Mouse (Mus musculus) heart, embryonic 12.5 days (tissue): Measurements from ENCODE around the gene Ccdc81. TPM values are rescaled to one million over a fixed set of nuclear protein-coding genes. Genes with fewer than 3 reads are reported as not detected.

Experiments used
- ATAC-seq: fragments of 200-750 bp; cut with Nextera tagmentation; 2 replicates; pipeline ENCODE4 v1.8.0; 2017; ENCODE audit warnings: moderate TSS enrichment, moderate library complexity; ENCODE audit not compliant: insufficient number of reproducible peaks, low FRiP score
- H3K27ac ChIP-seq: fragments of 300-500 bp; sonication (generic); 2 replicates; pipeline ENCODE4 v1.5.1; 2016; ENCODE audit warnings: mild to moderate bottlenecking, moderate library complexity; ENCODE audit not compliant: poor library complexity, severe bottlenecking
- H3K27me3 ChIP-seq: fragments of 300-500 bp; sonication (generic); replicated peaks from 2 replicates; pipeline ENCODE4 v1.6.1; 2016; ENCODE audit warnings: mild to moderate bottlenecking, moderate library complexity
- H3K36me3 ChIP-seq: fragments of 300-500 bp; sonication (generic); 2 replicates; pipeline ENCODE4 v1.6.1; 2016; ENCODE audit warnings: mild to moderate bottlenecking, moderate library complexity
- H3K4me1 ChIP-seq: fragments of 300-500 bp; sonication (generic); replicated peaks from 2 replicates; pipeline ENCODE4 v1.6.1; 2016; ENCODE audit warnings: mild to moderate bottlenecking
- H3K4me2 ChIP-seq: fragments of 300-500 bp; sonication (generic); 2 replicates; pipeline ENCODE4 v1.6.1; 2016; ENCODE audit warnings: mild to moderate bottlenecking, moderate library complexity
- H3K4me3 ChIP-seq: fragments of 300-500 bp; sonication (generic); 2 replicates; pipeline ENCODE4 v1.5.1; 2016; ENCODE audit warnings: mild to moderate bottlenecking
- H3K9ac ChIP-seq: fragments of 300-500 bp; sonication (generic); 2 replicates; pipeline ENCODE4 v1.6.1; 2016; ENCODE audit warnings: mild to moderate bottlenecking, moderate library complexity
- H3K9me3 ChIP-seq: fragments of 300-500 bp; sonication (generic); replicated peaks from 2 replicates; pipeline ENCODE4 v1.6.1; 2016; ENCODE audit warnings: mild to moderate bottlenecking, moderate library complexity
- WGBS: fragments of 180-500 bp; shearing (Covaris S2); methylation state at CpG from one replicate; pipeline ENCODE4 v1.1.7; 2016; 5-methylcytosine and 5-hydroxymethylcytosine counted together
- polyA plus RNA-seq: library from polyadenylated mRNA; unstranded; fragments of >200 nt; fragmentation: Nextera tagmentation; extraction: Ambion mirVana; gene quantifications from 2 replicates; pipeline ENCODE4 v1.2.1, GENCODE M21; 2016

Gene Ccdc81
- polyA plus RNA-seq, 1 experiment from 2014 or later: 0.06 TPM

DNA sequence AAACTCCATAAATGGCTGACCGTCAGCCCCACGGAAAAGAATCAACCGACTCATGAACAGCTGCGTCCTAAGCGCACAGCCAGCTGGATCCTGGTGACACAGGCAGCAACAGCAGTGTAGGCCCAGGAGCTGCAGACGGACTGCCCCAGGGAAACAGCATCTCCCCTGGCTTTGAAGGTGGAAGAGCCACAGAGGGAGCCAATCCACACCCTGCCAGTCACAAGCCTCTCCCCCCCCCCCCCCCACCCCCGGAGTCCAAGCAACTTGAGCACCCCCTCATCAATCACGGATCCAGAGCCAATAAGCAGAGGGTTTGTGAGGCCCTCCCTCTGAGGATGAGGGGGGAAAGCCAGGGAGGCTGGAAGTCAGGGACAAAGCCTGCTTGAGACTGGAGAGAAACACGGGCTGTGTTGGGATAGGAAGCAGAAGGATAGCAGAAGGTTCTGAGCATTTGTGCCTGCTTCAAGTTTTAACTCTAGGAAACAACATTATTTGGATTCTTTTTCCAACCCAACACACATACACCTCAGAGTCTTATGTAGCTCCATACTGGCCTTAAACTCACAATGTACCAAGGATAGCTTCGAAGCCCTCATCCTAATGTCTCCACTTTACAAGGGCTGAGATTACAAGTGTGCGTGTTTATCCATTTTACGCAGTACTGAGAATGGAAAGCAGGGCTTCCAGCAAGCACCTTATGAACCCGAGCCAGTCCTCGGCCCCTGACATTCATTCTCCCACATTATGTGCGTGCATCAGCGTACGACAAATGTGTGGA lies 46.8 kb downstream of the Ccdc81 start:
- H3K4me2 ChIP-seq: peak overlapping the region; percentile 12; the same call in 1 of the 2 replicates
- no peaks in the 10 kb centered on the region for H3K36me3 ChIP-seq
- WGBS: 62% methylated on average over 17 of the region's 17 CpGs
- no peaks in the 10 kb centered on the region for H3K9me3 ChIP-seq
- no peak overlapping the region for H3K4me3 ChIP-seq
- H3K27me3 ChIP-seq: no peaks in the 10 kb centered on the region
- H3K9ac ChIP-seq: no peak overlapping the region
- no peaks in the 10 kb centered on the region for H3K4me1 ChIP-seq
- no peak overlapping the region for H3K27ac ChIP-seq
- ATAC-seq: no peak

DNA sequence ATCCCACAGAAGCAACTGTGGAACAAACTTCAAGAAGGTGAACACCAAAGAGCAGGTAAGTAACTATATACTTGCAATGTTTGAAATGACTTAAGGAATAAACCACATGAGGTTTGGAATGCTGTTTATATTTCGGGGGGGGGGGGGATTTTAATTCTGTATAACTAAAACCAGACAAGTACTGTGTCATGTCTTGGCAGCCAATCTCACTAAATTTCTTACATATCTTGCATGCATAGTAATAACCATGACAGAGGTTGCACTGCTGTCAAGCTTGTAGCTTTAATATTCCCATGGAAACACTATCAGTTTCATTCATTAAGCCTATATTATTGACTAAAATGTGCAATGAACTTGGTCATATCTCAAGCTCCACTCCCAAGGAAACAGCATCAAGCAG lies 48.2 kb downstream of the Ccdc81 start:
- Histone ChIP-seq H3K36me3 (no peaks in the 10 kb centered on the region), H3K27ac (no peak overlapping the region), H3K4me1 (no peaks in the 10 kb centered on the region), H3K4me3 (no peak overlapping the region), H3K4me2 (no peak overlapping the region), H3K9me3 (no peaks in the 10 kb centered on the region), H3K9ac (no peak overlapping the region), H3K27me3 (no peaks in the 10 kb centered on the region)
- 67% methylated on average over 1 of the region's 1 CpGs for WGBS
- no peak for ATAC-seq

DNA sequence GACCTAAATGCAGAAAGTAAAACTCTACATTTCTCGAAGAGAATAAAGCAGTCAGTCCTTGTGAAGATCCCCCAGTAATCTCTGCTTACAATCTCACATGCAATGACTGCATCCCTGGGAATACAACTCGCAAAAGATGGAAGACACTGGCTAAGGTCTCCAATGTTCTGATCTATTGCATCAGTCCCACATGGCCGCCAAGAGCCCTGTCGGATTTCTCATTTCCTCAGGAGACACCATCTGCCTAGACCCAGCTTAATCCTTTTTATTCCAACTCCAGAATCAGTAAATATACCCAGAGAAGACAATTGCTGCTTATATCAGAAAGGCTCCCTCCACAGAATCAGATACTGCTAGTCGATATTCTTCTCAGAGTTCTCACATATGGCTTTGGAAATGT lies 50.3 kb downstream of the Ccdc81 start:
- no peak overlapping the region for H3K4me2 ChIP-seq
- WGBS: 74% methylated on average over 5 of the region's 5 CpGs

DNA sequence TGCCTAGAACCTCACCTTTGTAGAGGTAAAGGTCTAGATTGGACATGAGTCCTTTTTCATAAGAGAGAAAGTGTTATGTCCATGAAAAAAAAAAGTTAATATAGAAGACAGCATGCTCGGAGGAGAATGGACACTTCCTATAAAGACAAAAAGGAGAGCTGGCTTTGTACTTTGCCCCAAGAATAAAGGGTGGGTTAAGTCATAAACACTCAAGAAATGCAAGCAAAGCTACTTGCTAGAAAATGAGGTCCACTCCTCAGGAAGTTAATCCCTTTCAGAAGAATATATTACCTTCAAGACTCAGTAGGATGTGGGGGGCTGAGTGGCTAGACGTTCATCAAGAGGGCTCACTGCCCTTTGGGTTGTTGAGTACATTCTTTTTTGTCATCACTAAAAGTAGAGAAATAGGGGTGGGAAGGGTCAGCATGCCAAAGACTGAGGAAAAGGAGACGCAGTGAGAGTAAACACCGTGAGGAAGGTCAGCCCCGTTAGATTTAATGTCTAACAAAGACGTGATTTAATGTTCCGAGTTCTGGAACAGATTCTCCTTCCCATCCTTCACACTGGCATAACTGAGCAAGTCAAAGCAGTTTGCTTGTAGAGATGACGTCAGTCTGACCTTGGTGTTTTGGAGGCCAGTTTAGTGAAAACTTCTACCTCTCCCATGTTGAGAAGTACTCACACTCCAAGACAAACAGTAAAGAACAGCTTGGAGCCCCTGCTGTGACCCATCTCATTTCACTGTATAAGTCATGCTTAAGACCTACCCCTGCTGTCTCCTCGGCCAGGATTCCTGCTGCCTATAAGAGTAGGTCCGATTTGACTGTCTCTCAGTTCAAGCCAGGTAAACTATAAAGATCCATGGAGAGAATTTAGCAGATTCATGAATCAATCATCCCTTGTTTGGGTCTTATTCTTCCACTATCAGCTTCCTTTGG lies 51.0 kb downstream of the Ccdc81 start:
- WGBS: 76% methylated on average over 10 of the region's 10 CpGs
- no peaks in the 10 kb centered on the region for H3K9me3 ChIP-seq
- H3K27me3 ChIP-seq: no peaks in the 10 kb centered on the region
- H3K9ac ChIP-seq: no peak overlapping the region
- ATAC-seq: no peak
- H3K4me2 ChIP-seq: no peak overlapping the region
- H3K27ac ChIP-seq: no peak overlapping the region
- no peaks in the 10 kb centered on the region for H3K4me1 ChIP-seq
- no peaks in the 10 kb centered on the region for H3K36me3 ChIP-seq
- no peak overlapping the region for H3K4me3 ChIP-seq

More for the DNA sequence above, 50.3 kb downstream of the Ccdc81 start:
- H3K9ac ChIP-seq: no peak overlapping the region
- H3K27me3 ChIP-seq: no peaks in the 10 kb centered on the region
- no peaks in the 10 kb centered on the region for H3K9me3 ChIP-seq
- no peak overlapping the region for H3K4me3 ChIP-seq
- H3K4me1 ChIP-seq: no peaks in the 10 kb centered on the region
- no peaks in the 10 kb centered on the region for H3K36me3 ChIP-seq
- no peak for ATAC-seq
- H3K27ac ChIP-seq: no peak overlapping the region

DNA sequence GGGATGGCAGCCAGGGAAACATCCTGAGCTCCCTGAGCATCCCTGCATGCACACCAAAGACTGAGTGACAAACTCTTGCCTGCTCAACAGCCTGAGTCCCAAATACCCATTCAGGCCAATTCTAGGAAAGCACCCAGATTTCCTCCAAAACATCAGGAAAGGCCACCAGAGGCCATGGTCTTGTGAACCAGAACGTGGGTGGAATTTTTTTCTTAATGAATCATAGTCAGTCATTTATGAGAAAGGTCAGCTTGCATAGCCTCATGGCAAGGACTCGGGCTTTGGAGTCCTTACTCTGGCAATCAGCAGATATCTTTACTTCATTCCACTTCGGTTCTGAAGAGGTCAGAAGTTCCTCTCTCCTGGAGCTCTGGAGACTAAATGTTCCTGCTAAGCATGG lies 52.9 kb downstream of the Ccdc81 start:
- ATAC-seq: no peak
- H3K27ac ChIP-seq: no peak overlapping the region
- no peak overlapping the region for H3K4me2 ChIP-seq
- no peaks in the 10 kb centered on the region for H3K4me1 ChIP-seq
- H3K9me3 ChIP-seq: no peaks in the 10 kb centered on the region
- H3K27me3 ChIP-seq: no peaks in the 10 kb centered on the region
- 60% methylated on average over 3 of the region's 3 CpGs for WGBS
- H3K36me3 ChIP-seq: no peaks in the 10 kb centered on the region
- no peak overlapping the region for H3K9ac ChIP-seq
- no peak overlapping the region for H3K4me3 ChIP-seq

DNA sequence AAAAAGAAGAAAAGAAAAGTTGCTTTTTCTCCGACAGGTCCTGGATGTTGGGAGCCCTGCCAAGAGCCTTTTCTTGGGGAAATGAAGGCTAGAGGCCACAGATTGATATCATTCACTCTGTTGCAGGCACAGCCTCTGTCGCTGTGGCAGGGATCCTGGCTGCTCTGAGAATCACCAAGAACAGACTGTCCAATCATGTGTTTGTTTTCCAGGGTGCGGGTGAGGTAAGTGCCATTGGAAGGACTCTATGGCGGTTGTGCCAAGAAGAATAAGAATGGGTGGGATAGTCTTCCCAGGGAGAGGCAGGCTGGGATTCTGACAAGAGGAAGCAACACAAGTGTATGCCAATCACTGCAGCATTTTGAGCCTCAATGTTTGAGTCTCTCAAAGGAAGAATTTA lies 57.8 kb downstream of the Ccdc81 start:
- Histone ChIP-seq H3K27me3 (no peaks in the 10 kb centered on the region), H3K27ac (no peak overlapping the region), H3K4me2 (no peak overlapping the region), H3K4me3 (no peak overlapping the region), H3K9me3 (no peaks in the 10 kb centered on the region), H3K36me3 (no peaks in the 10 kb centered on the region), H3K9ac (no peak overlapping the region), H3K4me1 (no peaks in the 10 kb centered on the region)
- 66% methylated on average over 4 of the region's 4 CpGs for WGBS
- no peak for ATAC-seq

DNA sequence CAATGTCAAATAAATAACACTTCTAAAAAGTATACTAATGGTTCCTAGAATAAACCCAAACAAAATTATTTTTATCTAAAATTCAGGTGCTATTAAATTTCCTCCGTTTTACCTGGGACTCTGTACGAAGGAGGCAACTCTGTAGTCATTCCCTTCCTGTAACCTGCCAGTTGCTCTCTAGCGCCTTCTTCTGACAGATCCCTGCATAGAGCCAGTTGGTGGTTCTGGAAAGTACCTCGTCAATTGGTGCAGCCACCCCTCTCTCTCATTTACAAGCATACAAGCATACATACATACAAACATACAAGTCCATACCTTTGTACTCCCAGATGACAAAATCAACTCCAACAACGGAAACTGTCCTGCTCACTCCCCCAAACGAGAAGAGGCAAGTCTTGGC lies 59.9 kb downstream of the Ccdc81 start:
- Histone ChIP-seq H3K27ac (no peak overlapping the region), H3K9me3 (no peaks in the 10 kb centered on the region), H3K36me3 (no peaks in the 10 kb centered on the region), H3K4me1 (no peaks in the 10 kb centered on the region), H3K4me2 (no peak overlapping the region), H3K4me3 (no peak overlapping the region), H3K27me3 (no peaks in the 10 kb centered on the region), H3K9ac (no peak overlapping the region)
- ATAC-seq: no peak
- 32% methylated on average over 6 of the region's 6 CpGs for WGBS

DNA sequence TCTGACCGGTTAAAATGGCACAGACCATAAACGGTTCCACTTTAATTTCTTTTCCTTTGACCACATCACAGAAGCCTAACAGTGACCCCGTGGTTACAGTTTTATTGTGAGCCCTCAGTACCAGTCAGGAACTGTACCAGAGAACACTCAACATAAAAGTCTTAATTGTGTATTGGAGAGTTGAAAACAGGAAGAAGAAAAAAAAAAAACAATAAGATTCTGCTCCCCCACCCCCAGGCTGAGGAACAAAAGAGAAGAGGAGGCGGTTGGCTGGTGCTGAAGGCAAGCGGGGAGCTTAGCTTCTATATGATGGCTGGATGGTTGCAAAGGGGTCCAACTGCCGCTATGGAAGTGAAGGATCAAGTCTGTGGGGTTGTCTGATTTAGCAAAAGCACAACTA lies 60.3 kb downstream of the Ccdc81 start:
- Histone ChIP-seq H3K4me1 (no peaks in the 10 kb centered on the region), H3K27me3 (no peaks in the 10 kb centered on the region), H3K27ac (no peak overlapping the region), H3K4me2 (no peak overlapping the region), H3K4me3 (no peak overlapping the region), H3K36me3 (no peaks in the 10 kb centered on the region), H3K9me3 (no peaks in the 10 kb centered on the region), H3K9ac (no peak overlapping the region)
- ATAC-seq: no peak
- WGBS: 59% methylated on average over 6 of the region's 6 CpGs

DNA sequence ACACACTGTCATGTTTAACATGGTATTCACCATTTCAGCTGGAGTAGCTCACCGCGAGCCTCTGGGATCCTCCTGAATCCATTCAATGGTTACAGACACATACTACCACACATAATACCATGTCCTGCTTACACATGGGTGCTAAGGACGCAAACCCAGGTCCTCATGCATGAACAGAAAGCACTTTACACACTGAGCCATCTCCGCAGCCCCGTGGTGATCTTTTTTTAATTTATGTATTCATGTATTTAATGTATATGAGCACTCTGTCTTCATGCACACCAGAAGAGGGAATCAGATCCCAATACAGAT lies 61.1 kb downstream of the Ccdc81 start:
- Histone ChIP-seq H3K4me1 (peaks cover 6% of the 10 kb centered on the region), H3K36me3 (no peaks in the 10 kb centered on the region), H3K4me2 (no peak overlapping the region), H3K4me3 (no peak overlapping the region), H3K27me3 (no peaks in the 10 kb centered on the region), H3K9ac (no peak overlapping the region), H3K9me3 (no peaks in the 10 kb centered on the region), H3K27ac (no peak overlapping the region)
- WGBS: 85% methylated on average over 5 of the region's 5 CpGs
- ATAC-seq: no peak

DNA sequence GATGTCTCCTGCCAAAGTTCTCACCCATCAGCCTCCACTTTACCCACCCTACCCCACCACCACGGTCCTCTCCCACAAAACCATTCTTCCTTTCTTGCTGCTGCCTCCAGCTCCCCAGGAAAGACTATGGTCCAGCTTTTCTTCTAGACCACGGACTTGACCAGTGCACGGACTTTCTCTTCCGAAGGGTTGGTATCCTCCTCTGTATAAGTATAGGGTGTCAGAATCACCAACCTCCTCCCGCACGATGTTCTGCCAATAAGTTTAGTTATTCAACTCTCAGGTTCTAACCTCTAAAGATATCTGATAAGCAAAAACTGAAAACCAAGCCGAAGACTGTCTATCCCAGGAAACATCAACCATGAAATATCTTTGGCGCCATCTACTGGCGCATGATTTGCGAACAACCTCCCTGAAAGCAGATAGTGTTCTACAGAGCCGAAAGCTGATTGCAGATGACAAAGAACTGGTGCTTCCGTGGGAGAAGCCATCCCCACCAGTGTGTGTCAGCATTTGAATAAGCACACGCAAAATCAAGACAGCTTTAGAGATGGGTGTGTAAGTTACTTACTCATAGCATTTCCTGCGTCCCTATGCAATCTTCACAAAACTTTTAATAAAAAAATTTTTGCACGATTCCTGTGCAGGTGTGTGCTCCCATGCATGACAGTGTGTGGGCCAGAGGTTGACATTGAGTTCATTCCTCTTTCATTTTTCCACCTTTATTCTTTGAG lies 61.6 kb downstream of the Ccdc81 start:
- no peak overlapping the region for H3K9ac ChIP-seq
- H3K27ac ChIP-seq: no peak overlapping the region
- 33% methylated on average over 15 of the region's 15 CpGs for WGBS
- H3K27me3 ChIP-seq: no peaks in the 10 kb centered on the region
- no peak overlapping the region for H3K4me3 ChIP-seq
- H3K36me3 ChIP-seq: no peaks in the 10 kb centered on the region
- ATAC-seq: no peak
- no peaks in the 10 kb centered on the region for H3K9me3 ChIP-seq
- no peak overlapping the region for H3K4me2 ChIP-seq
- peaks cover 6% of the 10 kb centered on the region for H3K4me1 ChIP-seq

DNA sequence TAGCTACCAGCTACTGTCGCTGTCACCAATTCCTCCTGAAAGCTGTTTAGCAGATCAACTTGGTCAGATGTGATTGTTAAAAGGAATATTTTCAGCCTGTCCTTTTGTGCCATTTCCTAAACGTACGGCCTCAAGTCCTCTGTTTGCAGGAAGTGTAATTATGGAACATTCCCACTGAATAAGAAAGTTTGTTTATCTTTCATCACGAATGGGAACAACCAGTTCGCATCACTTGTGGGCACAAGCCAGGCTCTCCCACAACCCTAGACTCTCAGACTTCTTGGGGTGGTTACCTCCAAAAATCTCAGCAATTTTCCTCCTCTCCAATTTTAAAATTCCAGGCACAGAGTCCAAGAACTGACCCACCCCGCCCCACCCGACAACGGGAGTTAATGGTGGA lies 63.7 kb downstream of the Ccdc81 start:
- H3K9ac ChIP-seq: no peak overlapping the region
- 68% methylated on average over 8 of the region's 8 CpGs for WGBS
- no peak overlapping the region for H3K4me3 ChIP-seq
- H3K9me3 ChIP-seq: no peaks in the 10 kb centered on the region
- H3K27me3 ChIP-seq: no peaks in the 10 kb centered on the region
- no peak overlapping the region for H3K4me2 ChIP-seq
- ATAC-seq: no peak
- peaks cover 6% of the 10 kb centered on the region for H3K4me1 ChIP-seq
- no peak overlapping the region for H3K27ac ChIP-seq
- no peaks in the 10 kb centered on the region for H3K36me3 ChIP-seq
